Mouse (Mus musculus): Measurements from ENCODE around the gene 4930595D18Rik. TPM values are rescaled to one million over a fixed set of nuclear protein-coding genes. Genes with fewer than 3 reads are reported as not detected.
A peak's percentile ranks its signal among the peaks of the same experiment; 100 is the strongest.

4930595D18Rik gene
- polyA plus RNA-seq, 1 experiment from 2014 or later: not detected

- WGBS (ENCODE audit: missing documents): 2% methylated on average over 12 of the region's 12 CpGs
- no peaks in the 10 kb centered on the region for H3K79me2 ChIP-seq (ENCODE audit: inconsistent target)
- no peaks in the 10 kb centered on the region for H3K36me3 ChIP-seq (ENCODE audit: inconsistent target)
- peak overlapping the region; percentile 1; the same call in 1 of the 2 replicates for H3K4me3 ChIP-seq (ENCODE audit: inconsistent target)
- peak overlapping the region; percentile 93 for H3K27ac ChIP-seq
Measured at GRCm38 (mm10) chr12:111159659-111160428, 24.4 kb downstream of the 4930595D18Rik start.

- Histone ChIP-seq H3K27ac (no peak overlapping the region), H3K4me3 (ENCODE audit: inconsistent target) (no peak overlapping the region), H3K79me2 (ENCODE audit: inconsistent target) (no peaks in the 10 kb centered on the region), H3K36me3 (ENCODE audit: inconsistent target) (no peaks in the 10 kb centered on the region)
- 60% methylated on average over 1 of the region's 1 CpGs for WGBS (ENCODE audit: missing documents)
Measured at GRCm38 (mm10) chr12:111155756-111156155, 28.5 kb downstream of the 4930595D18Rik start.

GRCm38 (mm10) chr12:111154641-111155040 lies 29.6 kb downstream of the 4930595D18Rik start:
- Histone ChIP-seq H3K27ac (no peak overlapping the region), H3K4me3 (ENCODE audit: inconsistent target) (no peak overlapping the region), H3K79me2 (ENCODE audit: inconsistent target) (no peaks in the 10 kb centered on the region), H3K36me3 (ENCODE audit: inconsistent target) (no peaks in the 10 kb centered on the region)
- 94% methylated on average over 6 of the region's 6 CpGs for WGBS (ENCODE audit: missing documents)

GRCm38 (mm10) chr12:111153946-111154345 lies 30.3 kb downstream of the 4930595D18Rik start:
- Histone ChIP-seq H3K27ac (no peak overlapping the region), H3K4me3 (ENCODE audit: inconsistent target) (no peak overlapping the region), H3K36me3 (ENCODE audit: inconsistent target) (no peaks in the 10 kb centered on the region), H3K79me2 (ENCODE audit: inconsistent target) (no peaks in the 10 kb centered on the region)
- 86% methylated on average over 5 of the region's 5 CpGs for WGBS (ENCODE audit: missing documents)

- no peaks in the 10 kb centered on the region for H3K79me2 ChIP-seq (ENCODE audit: inconsistent target)
- H3K4me3 ChIP-seq (ENCODE audit: inconsistent target): no peak overlapping the region
- no peaks in the 10 kb centered on the region for H3K36me3 ChIP-seq (ENCODE audit: inconsistent target)
- no peak overlapping the region for H3K27ac ChIP-seq
- WGBS (ENCODE audit: missing documents): 48% methylated on average over 7 of the region's 7 CpGs
Measured at GRCm38 (mm10) chr12:111152981-111153710, 31.1 kb downstream of the 4930595D18Rik start.

- H3K4me3 ChIP-seq (ENCODE audit: inconsistent target): no peak overlapping the region
- H3K27ac ChIP-seq: no peak overlapping the region
- WGBS (ENCODE audit: missing documents): 93% methylated on average over 6 of the region's 6 CpGs
- H3K79me2 ChIP-seq (ENCODE audit: inconsistent target): no peaks in the 10 kb centered on the region
- H3K36me3 ChIP-seq (ENCODE audit: inconsistent target): no peaks in the 10 kb centered on the region
Measured at GRCm38 (mm10) chr12:111152579-111152978, 31.7 kb downstream of the 4930595D18Rik start.

- Histone ChIP-seq H3K79me2 (ENCODE audit: inconsistent target) (no peaks in the 10 kb centered on the region), H3K27ac (no peak overlapping the region), H3K4me3 (ENCODE audit: inconsistent target) (no peak overlapping the region), H3K36me3 (ENCODE audit: inconsistent target) (no peaks in the 10 kb centered on the region)
- WGBS (ENCODE audit: missing documents): 91% methylated on average over 4 of the region's 5 CpGs
Measured at GRCm38 (mm10) chr12:111151422-111152156, 32.7 kb downstream of the 4930595D18Rik start.

- H3K36me3 ChIP-seq (ENCODE audit: inconsistent target): no peaks in the 10 kb centered on the region
- H3K79me2 ChIP-seq (ENCODE audit: inconsistent target): no peaks in the 10 kb centered on the region
- no peak overlapping the region for H3K27ac ChIP-seq
- WGBS (ENCODE audit: missing documents): 28% methylated on average over 6 of the region's 6 CpGs
- no peak overlapping the region for H3K4me3 ChIP-seq (ENCODE audit: inconsistent target)
Measured at GRCm38 (mm10) chr12:111150236-111150596, 34.1 kb downstream of the 4930595D18Rik start.

- no peaks in the 10 kb centered on the region for H3K36me3 ChIP-seq (ENCODE audit: inconsistent target)
- H3K27ac ChIP-seq: no peak overlapping the region
- H3K4me3 ChIP-seq (ENCODE audit: inconsistent target): no peak overlapping the region
- WGBS (ENCODE audit: missing documents): 49% methylated on average over 17 of the region's 17 CpGs
- H3K79me2 ChIP-seq (ENCODE audit: inconsistent target): no peaks in the 10 kb centered on the region
Measured at GRCm38 (mm10) chr12:111149495-111150235, 34.6 kb downstream of the 4930595D18Rik start.

- H3K79me2 ChIP-seq (ENCODE audit: inconsistent target): no peaks in the 10 kb centered on the region
- H3K27ac ChIP-seq: no peak overlapping the region
- H3K36me3 ChIP-seq (ENCODE audit: inconsistent target): no peaks in the 10 kb centered on the region
- no peak overlapping the region for H3K4me3 ChIP-seq (ENCODE audit: inconsistent target)
- 90% methylated on average over 9 of the region's 9 CpGs for WGBS (ENCODE audit: missing documents)
Measured at GRCm38 (mm10) chr12:111145269-111145668, 39.0 kb downstream of the 4930595D18Rik start.

GRCm38 (mm10) chr12:111144598-111144997 lies 39.7 kb downstream of the 4930595D18Rik start:
- Histone ChIP-seq H3K79me2 (ENCODE audit: inconsistent target) (no peaks in the 10 kb centered on the region), H3K27ac (no peak overlapping the region), H3K36me3 (ENCODE audit: inconsistent target) (no peaks in the 10 kb centered on the region), H3K4me3 (ENCODE audit: inconsistent target) (no peak overlapping the region)
- WGBS (ENCODE audit: missing documents): 95% methylated on average over 2 of the region's 2 CpGs

- H3K27ac ChIP-seq: no peak overlapping the region
- no peak overlapping the region for H3K4me3 ChIP-seq (ENCODE audit: inconsistent target)
- WGBS (ENCODE audit: missing documents): 87% methylated on average over 16 of the region's 16 CpGs
- H3K79me2 ChIP-seq (ENCODE audit: inconsistent target): no peaks in the 10 kb centered on the region
- no peaks in the 10 kb centered on the region for H3K36me3 ChIP-seq (ENCODE audit: inconsistent target)
Measured at GRCm38 (mm10) chr12:111143509-111144063, 40.7 kb downstream of the 4930595D18Rik start.

GRCm38 (mm10) chr12:111143005-111143508 lies 41.2 kb downstream of the 4930595D18Rik start:
- H3K27ac ChIP-seq: no peak overlapping the region

GRCm38 (mm10) chr12:111137079-111137478 lies 47.2 kb downstream of the 4930595D18Rik start:
- Histone ChIP-seq H3K4me3 (ENCODE audit: inconsistent target) (no peak overlapping the region), H3K79me2 (ENCODE audit: inconsistent target) (no peaks in the 10 kb centered on the region), H3K36me3 (ENCODE audit: inconsistent target) (no peaks in the 10 kb centered on the region), H3K27ac (no peak overlapping the region)
- WGBS (ENCODE audit: missing documents): 77% methylated on average over 2 of the region's 2 CpGs

More at GRCm38 (mm10) chr12:111143005-111143508, 41.2 kb downstream of the 4930595D18Rik start:
- H3K79me2 ChIP-seq (ENCODE audit: inconsistent target): no peaks in the 10 kb centered on the region
- H3K36me3 ChIP-seq (ENCODE audit: inconsistent target): no peaks in the 10 kb centered on the region
- no peak overlapping the region for H3K4me3 ChIP-seq (ENCODE audit: inconsistent target)
- WGBS (ENCODE audit: missing documents): 35% methylated on average over 12 of the region's 12 CpGs
